Mouse (Mus musculus): ENCODE measurements around the gene Nudt12. TPM values are rescaled to one million over a fixed set of nuclear protein-coding genes. Genes with fewer than 3 reads are reported as not detected.

The Nudt12 gene
- polyA plus RNA-seq, 1 experiment from 2014 or later: 6.9 TPM

DNA sequence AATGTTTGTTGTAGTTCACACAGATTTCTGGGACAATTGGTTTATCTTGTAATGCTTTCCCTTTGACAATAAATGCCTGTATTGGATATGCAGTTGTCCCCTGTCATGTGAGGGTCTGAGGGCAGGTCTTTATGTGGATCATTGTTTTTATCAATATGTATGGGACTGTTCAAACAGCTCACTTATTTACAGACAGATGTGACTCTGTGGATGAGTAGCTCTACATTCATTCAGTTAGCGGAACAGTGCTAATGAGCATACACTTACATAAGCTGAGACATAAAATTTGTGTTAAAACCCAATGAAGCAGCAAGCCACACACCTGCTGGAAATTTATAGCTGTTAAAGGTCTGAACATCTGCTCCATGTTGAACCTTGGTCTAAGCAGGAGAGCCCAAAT, 56.1 kb downstream of the Nudt12 start:
- 94% methylated on average over 1 of the region's 1 CpGs for WGBS
- H3K27ac ChIP-seq (replicated peaks): no peak overlapping the region

More for the DNA sequence above, 56.1 kb downstream of the Nudt12 start:
- Histone ChIP-seq H3K4me1 (no peaks in the 10 kb centered on the region), H3K9me3 (no peaks in the 10 kb centered on the region), H3K4me3 (no peak overlapping the region), H3K36me3 (replicated peaks) (no peaks in the 10 kb centered on the region), H3K27me3 (replicated peaks; ENCODE audit: low read depth, poor library complexity, severe bottlenecking) (no peaks in the 10 kb centered on the region)
- no peak for DNase-seq (ENCODE audit: low spot score)

Other genes starting within 250 kb of the Nudt12 start
- 2.6 and 6.1 TPM in 2 replicates for gene Pdzph1, start 22.0 kb downstream of the Nudt12 start, polyA plus RNA-seq (2016; fragmentation: Nextera tagmentation; extraction: Ambion mirVana)